Mouse (Mus musculus) erythroblast, adult 5-6 weeks (primary cell): ENCODE measurements around the gene Slc29a4. TPM values are rescaled to one million over a fixed set of nuclear protein-coding genes. Genes with fewer than 3 reads are reported as not detected.

ENCODE experiments used
- total RNA-seq, 2 experiments: library from RNA; stranded (forward) in 1 of 2; stranded (reverse) in 1 of 2; fragments of 150-400 nt in 1 of 2; fragments of 200-764, 138-1000 nt in 1 of 2; gene quantifications; 2 replicates each; pipeline versions ENCODE4 v1.2.3 to v1.2.4; 2015 to 2017; ENCODE audit warnings: low replicate concordance in 2 of 2

Slc29a4 gene
- total RNA-seq, 2 experiments from 2014 or later: not detected

Other genes with a start within 250 kb of the Slc29a4 start
- gene Ap5z1, start 228.6 kb upstream of the Slc29a4 start, total RNA-seq (2015; ENCODE audit: low replicate concordance): 4.2 and 4.8 TPM in 2 replicates
- gene Ap5z1, start 228.6 kb upstream of the Slc29a4 start, total RNA-seq (2017; ENCODE audit: low replicate concordance): 3.3 and 3.7 TPM in 2 replicates
- not detected in 2 replicates for gene Papolb, start 162.4 kb upstream of the Slc29a4 start, total RNA-seq (2015; ENCODE audit: low replicate concordance)
- gene Papolb, start 162.4 kb upstream of the Slc29a4 start, total RNA-seq (2017; ENCODE audit: low replicate concordance): not detected in 2 replicates
- gene Radil, start 141.4 kb upstream of the Slc29a4 start, total RNA-seq (2015; ENCODE audit: low replicate concordance): not detected in 2 replicates
- not detected in 2 replicates for gene Radil, start 141.4 kb upstream of the Slc29a4 start, total RNA-seq (2017; ENCODE audit: low replicate concordance)
- gene Mmd2, start 83.7 kb upstream of the Slc29a4 start, total RNA-seq (2015; ENCODE audit: low replicate concordance): not detected in 2 replicates
- not detected in 2 replicates for gene Mmd2, start 83.7 kb upstream of the Slc29a4 start, total RNA-seq (2017; ENCODE audit: low replicate concordance)
- 50.6 and 60.9 TPM in 2 replicates for gene Wipi2, start 64.8 kb upstream of the Slc29a4 start, total RNA-seq (2015; ENCODE audit: low replicate concordance)
- gene Wipi2, start 64.8 kb upstream of the Slc29a4 start, total RNA-seq (2017; ENCODE audit: low replicate concordance): 115 and 134 TPM in 2 replicates
- gene Tnrc18, start 125.2 kb downstream of the Slc29a4 start, total RNA-seq (2015; ENCODE audit: low replicate concordance): 5.4 and 7.9 TPM in 2 replicates
- 5.0 and 6.0 TPM in 2 replicates for gene Tnrc18, start 125.2 kb downstream of the Slc29a4 start, total RNA-seq (2017; ENCODE audit: low replicate concordance)
- gene Fbxl18, start 202.9 kb downstream of the Slc29a4 start, total RNA-seq (2015; ENCODE audit: low replicate concordance): 0.84 and 8.3 TPM in 2 replicates
- gene Fbxl18, start 202.9 kb downstream of the Slc29a4 start, total RNA-seq (2017; ENCODE audit: low replicate concordance): 0.56 and 1.4 TPM in 2 replicates
- 4,143 and 4,236 TPM in 2 replicates for gene Actb, start 214.2 kb downstream of the Slc29a4 start, total RNA-seq (2015; ENCODE audit: low replicate concordance)
- 1,451 and 2,396 TPM in 2 replicates for gene Actb, start 214.2 kb downstream of the Slc29a4 start, total RNA-seq (2017; ENCODE audit: low replicate concordance)